Mouse (Mus musculus): ENCODE data around the gene Evi5l. TPM values are rescaled to one million over a fixed set of nuclear protein-coding genes. Genes with fewer than 3 reads are reported as not detected.

Gene Evi5l
- 14.3 and 15.3 TPM in 2 replicates for polyA plus RNA-seq (2015; fragmentation: Nextera tagmentation; extraction: Ambion mirVana)

GRCm38 (mm10) chr8:4165852-4166751, at the start of gene Evi5l:
Evi5l (plus strand) TSS chr8:4166567.
- Histone ChIP-seq H3K27ac (replicated peaks) (no peak within 1 kb of the TSS; the same call in 1 of the 2 replicates), H3K27me3 (replicated peaks) (no peaks in the 10 kb centered on the region), H3K9ac (peak within 1 kb of the TSS; percentile 95), H3K4me1 (peaks cover 14% of the 10 kb centered on the region), H3K4me3 (peak within 1 kb of the TSS; percentile 90), H3K4me2 (peak within 1 kb of the TSS; percentile 89), H3K36me3 (no peaks in the 10 kb centered on the region), H3K9me3 (no peaks in the 10 kb centered on the region)
- WGBS = under 1% methylated on average over 51 of the region's 51 CpGs
- peak; percentile 96 for ATAC-seq (ENCODE audit: extremely low read depth, insufficient number of reproducible peaks, low FRiP score, low TSS enrichment)

DNA sequence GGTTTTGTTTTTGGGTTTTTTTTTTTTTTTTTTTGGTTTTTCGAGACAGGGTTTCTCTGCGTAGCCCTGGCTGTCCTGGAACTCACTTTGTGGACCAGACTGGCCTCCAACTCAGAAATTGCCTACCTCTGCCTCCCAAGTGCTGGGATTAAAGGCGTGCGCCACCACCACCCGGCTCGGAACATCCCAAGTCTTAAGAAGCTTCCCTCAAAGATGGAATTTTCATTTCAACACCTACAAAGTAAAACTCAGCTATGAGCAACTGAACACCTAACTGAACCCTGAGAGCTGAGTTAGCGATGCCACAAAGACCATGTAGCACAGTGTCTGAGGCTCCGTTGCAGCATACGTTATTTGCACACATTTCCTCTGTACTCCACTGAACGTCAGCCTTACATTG, 32.6 kb upstream of the Evi5l start, which contains the start of gene Cd209g:
TSS of gene Cd209g (plus strand) at position 301 of the 400 bp plus-strand sequence.
- ATAC-seq (ENCODE audit: extremely low read depth, insufficient number of reproducible peaks, low FRiP score, low TSS enrichment) = no peak
- Histone ChIP-seq H3K9me3 (no peaks in the 10 kb centered on the region), H3K4me3 (no peak within 1 kb of the TSS), H3K27ac (replicated peaks) (no peak within 1 kb of the TSS), H3K9ac (no peak within 1 kb of the TSS), H3K4me1 (no peaks in the 10 kb centered on the region), H3K27me3 (replicated peaks) (peaks cover 9% of the 10 kb centered on the region; the same call in 1 of the 2 replicates), H3K36me3 (no peaks in the 10 kb centered on the region), H3K4me2 (no peak within 1 kb of the TSS)
- WGBS = 84% methylated on average over 10 of the region's 10 CpGs

DNA sequence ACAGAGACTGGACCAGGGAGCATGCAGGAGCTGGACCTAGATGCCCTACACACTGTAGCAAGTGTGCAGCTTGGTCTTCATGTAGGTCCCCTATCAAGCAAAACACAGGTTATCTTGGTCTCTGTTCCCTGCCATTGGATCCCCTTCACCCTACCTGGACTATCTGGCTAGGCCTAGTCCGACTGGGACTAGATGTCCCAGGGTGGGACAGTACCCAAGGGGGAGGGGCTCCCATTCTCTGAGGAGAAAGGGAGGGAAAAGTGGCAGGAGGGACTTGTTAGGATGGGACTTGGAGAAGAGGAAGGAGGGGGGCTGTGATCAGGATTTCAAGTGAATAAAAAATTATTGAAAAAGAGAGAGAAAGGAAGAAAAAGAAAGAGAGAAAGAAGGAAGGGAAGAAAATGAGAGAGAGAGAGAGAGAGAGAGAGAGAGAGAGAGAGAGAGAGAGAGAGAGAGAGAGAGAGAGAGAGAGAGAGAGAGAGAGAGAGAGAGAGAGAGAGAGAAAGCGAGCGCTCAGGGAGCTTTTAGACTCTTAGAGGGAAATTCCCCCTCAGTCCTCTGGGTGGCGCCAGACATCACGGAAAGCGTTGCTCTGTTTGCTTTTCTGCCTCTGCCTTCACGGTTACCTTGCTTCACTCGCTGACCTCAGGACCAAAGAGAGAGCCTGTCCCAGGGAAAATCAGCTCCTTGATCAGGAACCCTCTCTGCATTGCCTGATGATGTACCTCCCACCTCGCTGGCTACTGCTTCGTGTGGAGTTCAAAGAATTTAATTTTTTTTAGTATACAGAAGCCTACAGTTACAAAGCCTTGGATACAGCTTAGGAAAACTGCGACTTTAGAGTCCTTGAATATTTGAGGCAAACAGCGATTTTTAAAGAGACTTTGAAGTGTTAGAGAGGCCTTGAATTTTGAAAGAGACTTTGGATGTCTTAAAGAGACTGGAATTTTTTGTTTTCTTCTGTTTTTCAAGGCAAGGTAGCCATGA, 26.4 kb upstream of the Evi5l start:
- Histone ChIP-seq H3K4me3 (no peak overlapping the region), H3K4me1 (no peaks in the 10 kb centered on the region), H3K4me2 (no peak overlapping the region), H3K9me3 (no peaks in the 10 kb centered on the region), H3K27ac (replicated peaks) (no peak overlapping the region), H3K27me3 (replicated peaks) (peaks cover 18% of the 10 kb centered on the region), H3K9ac (no peak overlapping the region), H3K36me3 (no peaks in the 10 kb centered on the region)
- no peak for ATAC-seq (ENCODE audit: extremely low read depth, insufficient number of reproducible peaks, low FRiP score, low TSS enrichment)
- 12% methylated on average over 12 of the region's 12 CpGs for WGBS

DNA sequence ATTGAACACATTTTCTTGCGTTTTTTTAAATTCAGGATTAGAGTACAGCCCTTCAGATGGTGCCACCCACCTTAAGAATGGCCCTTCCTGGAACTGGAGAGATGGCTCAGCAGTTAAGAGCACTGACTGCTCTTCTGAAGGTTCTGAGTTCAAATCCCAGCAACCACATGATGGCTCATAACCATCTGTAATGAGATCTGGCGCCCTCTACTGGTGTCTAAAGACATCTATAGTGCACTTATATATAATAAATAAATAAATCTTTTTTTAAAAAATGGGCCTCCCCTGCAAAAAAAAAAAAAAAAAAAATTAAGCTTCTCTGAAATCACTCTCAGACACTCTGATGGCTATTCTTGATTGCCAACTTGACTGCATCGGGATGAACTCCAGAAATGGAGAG, 24.6 kb upstream of the Evi5l start:
- WGBS = 60% methylated on average over 3 of the region's 3 CpGs
- H3K27me3 ChIP-seq (replicated peaks) = peaks cover 18% of the 10 kb centered on the region
- no peak overlapping the region for H3K9ac ChIP-seq
- no peaks in the 10 kb centered on the region for H3K9me3 ChIP-seq
- H3K27ac ChIP-seq (replicated peaks) = no peak overlapping the region
- H3K4me3 ChIP-seq = no peak overlapping the region
- ATAC-seq (ENCODE audit: extremely low read depth, insufficient number of reproducible peaks, low FRiP score, low TSS enrichment) = no peak
- no peaks in the 10 kb centered on the region for H3K36me3 ChIP-seq
- no peaks in the 10 kb centered on the region for H3K4me1 ChIP-seq
- H3K4me2 ChIP-seq = no peak overlapping the region

- 20% methylated on average over 1 of the region's 1 CpGs for WGBS
- H3K4me1 ChIP-seq = no peaks in the 10 kb centered on the region
- no peak for ATAC-seq (ENCODE audit: extremely low read depth, insufficient number of reproducible peaks, low FRiP score, low TSS enrichment)
Measured at GRCm38 (mm10) chr8:4147272-4147671, 19.1 kb upstream of the Evi5l start.

DNA sequence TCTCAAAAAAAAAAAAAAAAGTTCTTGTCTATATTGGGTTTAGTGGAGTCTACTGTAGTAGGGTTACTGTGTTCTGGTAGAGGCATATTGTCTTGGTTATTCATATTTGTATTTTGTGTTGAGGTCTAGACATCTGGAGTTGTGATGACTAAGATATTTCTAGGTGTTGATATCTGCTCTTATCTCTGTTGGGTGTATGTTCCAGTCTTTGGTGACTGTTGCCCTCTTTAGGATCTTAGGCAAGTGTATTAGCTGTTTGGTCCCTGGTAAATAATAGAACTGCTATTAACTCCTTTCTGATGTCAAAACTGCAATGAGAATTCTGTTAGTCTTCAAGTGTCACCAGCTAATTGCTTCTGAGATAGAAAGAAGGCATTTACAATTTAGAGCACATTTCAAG, 11.5 kb upstream of the Evi5l start:
- H3K27ac ChIP-seq (replicated peaks) = no peak overlapping the region
- no peak overlapping the region for H3K4me3 ChIP-seq
- H3K4me2 ChIP-seq = no peak overlapping the region
- H3K27me3 ChIP-seq (replicated peaks) = no peaks in the 10 kb centered on the region
- H3K9ac ChIP-seq = no peak overlapping the region
- H3K4me1 ChIP-seq = no peaks in the 10 kb centered on the region
- H3K9me3 ChIP-seq = peaks cover 12% of the 10 kb centered on the region
- H3K36me3 ChIP-seq = no peaks in the 10 kb centered on the region
- no peak for ATAC-seq (ENCODE audit: extremely low read depth, insufficient number of reproducible peaks, low FRiP score, low TSS enrichment)

More at GRCm38 (mm10) chr8:4147272-4147671, 19.1 kb upstream of the Evi5l start:
- Histone ChIP-seq H3K36me3 (no peaks in the 10 kb centered on the region), H3K27ac (replicated peaks) (no peak overlapping the region), H3K4me2 (no peak overlapping the region), H3K9ac (no peak overlapping the region), H3K4me3 (no peak overlapping the region), H3K27me3 (replicated peaks) (no peaks in the 10 kb centered on the region), H3K9me3 (peaks cover 12% of the 10 kb centered on the region)

DNA sequence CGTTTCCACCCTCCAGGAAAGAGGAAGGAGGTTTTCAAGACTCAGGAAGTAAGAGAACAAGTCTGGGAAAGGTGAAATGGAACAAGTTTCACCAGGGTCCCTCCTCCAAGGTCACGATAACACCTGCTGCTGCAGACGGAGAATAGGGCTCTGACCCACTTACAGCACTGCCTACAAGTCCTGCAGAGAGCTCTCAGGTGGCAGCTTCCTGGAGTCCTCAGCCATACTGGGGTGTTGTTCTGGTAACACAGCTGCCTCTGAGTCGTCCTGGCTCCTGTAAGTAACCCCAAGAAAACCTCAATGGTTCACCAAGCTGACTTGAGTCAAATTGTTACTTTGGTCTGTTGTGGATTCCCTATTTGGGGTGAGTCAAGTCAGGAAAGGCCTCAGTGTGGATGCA, 3.6 kb upstream of the Evi5l start:
- Histone ChIP-seq H3K9me3 (no peaks in the 10 kb centered on the region), H3K27me3 (replicated peaks) (no peaks in the 10 kb centered on the region), H3K4me3 (no peak overlapping the region), H3K4me1 (peaks cover 14% of the 10 kb centered on the region), H3K4me2 (no peak overlapping the region), H3K36me3 (no peaks in the 10 kb centered on the region), H3K9ac (no peak overlapping the region), H3K27ac (replicated peaks) (no peak overlapping the region)
- WGBS = 44% methylated on average over 4 of the region's 4 CpGs
- no peak for ATAC-seq (ENCODE audit: extremely low read depth, insufficient number of reproducible peaks, low FRiP score, low TSS enrichment)

GRCm38 (mm10) chr8:4165176-4165851, 1.1 kb upstream of the Evi5l start:
- no peak for ATAC-seq (ENCODE audit: extremely low read depth, insufficient number of reproducible peaks, low FRiP score, low TSS enrichment)
- no peaks in the 10 kb centered on the region for H3K27me3 ChIP-seq (replicated peaks)
- peak overlapping the region; percentile 72 for H3K4me2 ChIP-seq
- H3K4me1 ChIP-seq = peaks cover 14% of the 10 kb centered on the region
- WGBS = 5% methylated on average over 13 of the region's 13 CpGs
- peak overlapping the region; percentile 79 for H3K9ac ChIP-seq
- no peak overlapping the region; the same call in 1 of the 2 replicates for H3K27ac ChIP-seq (replicated peaks)
- no peaks in the 10 kb centered on the region for H3K9me3 ChIP-seq
- H3K4me3 ChIP-seq = peak overlapping the region; percentile 90
- no peaks in the 10 kb centered on the region for H3K36me3 ChIP-seq

- 12% methylated on average over 10 of the region's 10 CpGs for WGBS
- Histone ChIP-seq H3K4me1 (peaks cover 14% of the 10 kb centered on the region), H3K9ac (peak overlapping the region; percentile 95), H3K9me3 (no peaks in the 10 kb centered on the region), H3K27me3 (replicated peaks) (no peaks in the 10 kb centered on the region), H3K4me3 (peak overlapping the region; percentile 90), H3K4me2 (peak overlapping the region; percentile 89), H3K36me3 (0 out of 2 replicates have a peak, but pooled peaks cover 2% of the 10 kb centered on the region), H3K27ac (replicated peaks) (no peak overlapping the region)
- ATAC-seq (ENCODE audit: extremely low read depth, insufficient number of reproducible peaks, low FRiP score, low TSS enrichment) = no peak
Measured at GRCm38 (mm10) chr8:4166881-4167525, 636 bp downstream of the Evi5l start.

GRCm38 (mm10) chr8:4167918-4168317, 1.6 kb downstream of the Evi5l start:
- Histone ChIP-seq H3K9me3 (no peaks in the 10 kb centered on the region), H3K27ac (replicated peaks) (no peak overlapping the region), H3K27me3 (replicated peaks) (no peaks in the 10 kb centered on the region), H3K9ac (no peak overlapping the region), H3K4me2 (no peak overlapping the region), H3K4me3 (no peak overlapping the region), H3K4me1 (peaks cover 14% of the 10 kb centered on the region), H3K36me3 (0 out of 2 replicates have a peak, but pooled peaks cover 2% of the 10 kb centered on the region)
- 85% methylated on average over 1 of the region's 1 CpGs for WGBS
- no peak for ATAC-seq (ENCODE audit: extremely low read depth, insufficient number of reproducible peaks, low FRiP score, low TSS enrichment)
